Mouse (Mus musculus) spleen, adult 2 months (tissue): ENCODE data around the gene Tmed3. TPM values are rescaled to one million over a fixed set of nuclear protein-coding genes. Genes with fewer than 3 reads are reported as not detected.

Experiments used
- DNase-seq, 2 experiments: peaks; one replicate each; pipeline versions ENCODE4 v3.0.0 to v3.0.0-alpha.2; 2012 to 2021; ENCODE audit warnings: low spot score in 2 of 2, low read depth in 1 of 2
- H3K27ac ChIP-seq: fragments of 200-500 bp; 2 replicates; pipeline ENCODE4 v1.5.1; 2012; ENCODE audit warnings: low read length, inconsistent platforms; ENCODE audit not compliant: insufficient read depth
- H3K27me3 ChIP-seq: fragments of 200-500 bp; 2 replicates; pipeline ENCODE4 v1.6.1; 2012; ENCODE audit warnings: mild to moderate bottlenecking, moderate library complexity, low read length, inconsistent platforms; ENCODE audit not compliant: control insufficient read depth, insufficient read depth
- H3K36me3 ChIP-seq: fragments of 200-500 bp; 2 replicates; pipeline ENCODE4 v1.6.1; 2012; ENCODE audit warnings: mild to moderate bottlenecking, low read length, inconsistent platforms; ENCODE audit not compliant: control insufficient read depth, insufficient read depth
- H3K4me1 ChIP-seq: fragments of 200-500 bp; 2 replicates; pipeline ENCODE4 v1.6.1; 2011; ENCODE audit warnings: inconsistent platforms; ENCODE audit not compliant: control insufficient read depth, insufficient read depth, insufficient read length
- H3K4me3 ChIP-seq: fragments of 200-500 bp; 2 replicates; pipeline ENCODE4 v1.5.1; 2011; ENCODE audit warnings: mild to moderate bottlenecking, inconsistent platforms; ENCODE audit not compliant: insufficient read depth, insufficient read length; ENCODE audit errors: extremely low read depth
- CTCF ChIP-seq: fragments of 200-500 bp; IDR thresholded peaks from 2 replicates; pipeline ENCODE4 v1.5.1; 2011; ENCODE audit warnings: mild to moderate bottlenecking, inconsistent platforms; ENCODE audit not compliant: insufficient read depth, insufficient read length, insufficient replicate concordance; ENCODE audit errors: extremely low read depth
- POLR2A ChIP-seq: fragments of 200-500 bp; IDR thresholded peaks from 2 replicates; pipeline ENCODE4 v1.6.1; 2011; ENCODE audit warnings: low read depth, low read length, inconsistent platforms
- WGBS: fragments of 180-500 bp; shearing (Covaris S2); methylation state at CpG from one replicate; pipeline ENCODE4 v1.1.7; 2018; 5-methylcytosine and 5-hydroxymethylcytosine counted together
- polyA plus RNA-seq: library from polyadenylated mRNA; depleted of rRNA; stranded (reverse); fragments of >200 nt; gene quantifications from 2 replicates; pipeline ENCODE4 v1.2.3, GENCODE M21; 2012; rRNA removed

Tmed3 gene
- polyA plus RNA-seq, 1 experiment = 38.5 TPM

- Histone ChIP-seq H3K36me3 (no peaks in the 10 kb centered on the region), H3K27me3 (no peaks in the 10 kb centered on the region), H3K4me1 (no peaks in the 10 kb centered on the region), H3K4me3 (no peak overlapping the region), H3K27ac (no peak overlapping the region)
- no peak for TF ChIP-seq CTCF
- TF ChIP-seq POLR2A = no peak
- no peak for DNase-seq
- 62% methylated on average over 1 of the region's 1 CpGs for WGBS
Measured at GRCm38 (mm10) chr9:89678974-89679373, 25.9 kb downstream of the Tmed3 start.

- no peak for TF ChIP-seq POLR2A
- peak; percentile 60; the same call in 1 of the 2 replicates for TF ChIP-seq CTCF
- peak; percentile 31 to 68 for DNase-seq
- WGBS = 42% methylated on average over 3 of the region's 3 CpGs
- Histone ChIP-seq H3K27ac (no peak overlapping the region), H3K36me3 (no peaks in the 10 kb centered on the region), H3K27me3 (no peaks in the 10 kb centered on the region), H3K4me1 (no peaks in the 10 kb centered on the region), H3K4me3 (no peak overlapping the region)
Measured at GRCm38 (mm10) chr9:89674014-89674618, 30.8 kb downstream of the Tmed3 start.

GRCm38 (mm10) chr9:89673402-89673801, 31.5 kb downstream of the Tmed3 start:
- Histone ChIP-seq H3K4me3 (no peak overlapping the region), H3K27ac (no peak overlapping the region), H3K36me3 (no peaks in the 10 kb centered on the region), H3K4me1 (no peaks in the 10 kb centered on the region), H3K27me3 (no peaks in the 10 kb centered on the region)
- DNase-seq = no peak
- WGBS = 16% methylated on average over 1 of the region's 1 CpGs
- TF ChIP-seq CTCF (no peak), POLR2A (no peak)

- Histone ChIP-seq H3K27ac (no peak overlapping the region), H3K36me3 (no peaks in the 10 kb centered on the region), H3K4me1 (no peaks in the 10 kb centered on the region), H3K27me3 (no peaks in the 10 kb centered on the region), H3K4me3 (no peak overlapping the region)
- DNase-seq = no peak
- 40% methylated on average over 4 of the region's 4 CpGs for whole genome bisulfite sequencing
- TF ChIP-seq POLR2A (no peak), CTCF (no peak)
Measured at GRCm38 (mm10) chr9:89669878-89670277, 35.0 kb downstream of the Tmed3 start.

- TF ChIP-seq POLR2A = no peak
- TF ChIP-seq CTCF = no peak
- 28% methylated on average over 4 of the region's 4 CpGs for WGBS
- H3K27me3 ChIP-seq = no peaks in the 10 kb centered on the region
- H3K27ac ChIP-seq = no peak overlapping the region
- DNase-seq = no peak
- no peaks in the 10 kb centered on the region for H3K4me1 ChIP-seq
- H3K4me3 ChIP-seq = no peak overlapping the region
- no peaks in the 10 kb centered on the region for H3K36me3 ChIP-seq
Measured at GRCm38 (mm10) chr9:89667306-89667942, 37.4 kb downstream of the Tmed3 start.

GRCm38 (mm10) chr9:89650913-89651312, 54.0 kb downstream of the Tmed3 start:
- Histone ChIP-seq H3K36me3 (no peaks in the 10 kb centered on the region), H3K4me3 (no peak overlapping the region), H3K27ac (no peak overlapping the region), H3K4me1 (no peaks in the 10 kb centered on the region), H3K27me3 (no peaks in the 10 kb centered on the region)
- 69% methylated on average over 6 of the region's 6 CpGs for WGBS
- DNase-seq = no peak
- TF ChIP-seq CTCF (no peak), POLR2A (no peak)

Other genes with a start within 250 kb of the Tmed3 start
- gene Minar1, start 81.9 kb downstream of the Tmed3 start, polyA plus RNA-seq = 0.05 TPM in 1 of 2 replicates, not detected in the other
- gene Ankrd34c, start 33.4 kb upstream of the Tmed3 start, polyA plus RNA-seq = not detected in 2 replicates
- 0.02 and 0.06 TPM in 2 replicates for gene Rasgrf1, start 204.8 kb upstream of the Tmed3 start, polyA plus RNA-seq